Mouse (Mus musculus): ENCODE results near the gene Tedc1.

The Tedc1 gene

GRCm38 (mm10) chr12:113202008-113202407 is 45.8 kb downstream of the Tedc1 start:
- no peak for DNase-seq (ENCODE audit: low spot score)

- DNase-seq (ENCODE audit: low spot score): no peak
Measured at GRCm38 (mm10) chr12:113203522-113203921, 47.3 kb downstream of the Tedc1 start.

- no peak for DNase-seq (ENCODE audit: low spot score)
Measured at GRCm38 (mm10) chr12:113205251-113205942, 49.2 kb downstream of the Tedc1 start.

- no peak for DNase-seq (ENCODE audit: low spot score)
Measured at GRCm38 (mm10) chr12:113207737-113208136, 51.5 kb downstream of the Tedc1 start.

- DNase-seq (ENCODE audit: low spot score): no peak
Measured at GRCm38 (mm10) chr12:113210586-113211378, 54.6 kb downstream of the Tedc1 start.

GRCm38 (mm10) chr12:113211772-113212171 is 55.6 kb downstream of the Tedc1 start:
- DNase-seq (ENCODE audit: low spot score): no peak

GRCm38 (mm10) chr12:113212326-113212924 is 56.2 kb downstream of the Tedc1 start:
- no peak for DNase-seq (ENCODE audit: low spot score)

- DNase-seq (ENCODE audit: low spot score): no peak
Measured at GRCm38 (mm10) chr12:113213226-113213625, 57.0 kb downstream of the Tedc1 start.

- DNase-seq (ENCODE audit: low spot score): no peak
Measured at GRCm38 (mm10) chr12:113214072-113214808, 58.0 kb downstream of the Tedc1 start.

GRCm38 (mm10) chr12:113214972-113215666 is 58.9 kb downstream of the Tedc1 start:
- no peak for DNase-seq (ENCODE audit: low spot score)
